Mouse (Mus musculus) myocyte (in vitro differentiated cells): ENCODE data around the gene Mapk10.

ENCODE experiments used
- POLR2A ChIP-seq: IDR thresholded peaks from one replicate; pipeline ENCODE4 v1.6.1; 2011; ENCODE audit warnings: low read depth, mild to moderate bottlenecking, control low read depth, moderate library complexity; ENCODE audit not compliant: insufficient read length
- POLR2AphosphoS2 ChIP-seq: IDR thresholded peaks from one replicate; pipeline ENCODE4 v1.6.1; 2011; ENCODE audit warnings: low read depth, control low read depth; ENCODE audit not compliant: insufficient read length
- USF1 ChIP-seq: IDR thresholded peaks from one replicate; pipeline ENCODE4 v1.6.1; 2011; ENCODE audit warnings: low read depth, mild to moderate bottlenecking, control low read depth, moderate library complexity

- TF ChIP-seq POLR2A (no peak), POLR2AphosphoS2 (no peak), USF1 (no peak)
Measured at GRCm38 (mm10) chr5:102858047-102858446, 353.1 kb downstream of the Mapk10 start.
